Mouse (Mus musculus) embryonic facial prominence, embryonic 11.5 days (tissue): ENCODE results near the gene Polr2i. TPM values are rescaled to one million over a fixed set of nuclear protein-coding genes. Genes with fewer than 3 reads are reported as not detected.
A peak's percentile ranks its signal among the peaks of the same experiment; 100 is the strongest.

ENCODE experiments used
- ATAC-seq: fragments of 200-750 bp; cut with Nextera tagmentation; replicated peaks from 2 replicates; pipeline ENCODE4 v1.8.0; 2017; ENCODE audit warnings: low read depth; ENCODE audit not compliant: insufficient number of reproducible peaks, low FRiP score, low TSS enrichment
- DNase-seq: peaks from one replicate; pipeline ENCODE4 v3.0.0-alpha.2; 2015; ENCODE audit warnings: low spot score
- H3K27ac ChIP-seq: fragments of 300-500 bp; sonication (generic); replicated peaks from 2 replicates; pipeline ENCODE4 v1.5.1; 2014; ENCODE audit warnings: mild to moderate bottlenecking, low read depth, low read length, control low read depth
- H3K27me3 ChIP-seq: fragments of 300-500 bp; sonication (generic); 2 replicates; pipeline ENCODE4 v1.6.1; 2014; ENCODE audit warnings: mild to moderate bottlenecking, low read length, moderate library complexity, mixed read lengths; ENCODE audit not compliant: control insufficient read depth, insufficient read depth
- H3K36me3 ChIP-seq: fragments of 300-500 bp; sonication (generic); replicated peaks from 2 replicates; pipeline ENCODE4 v1.6.1; 2014; ENCODE audit warnings: low read depth, mild to moderate bottlenecking, low read length, moderate library complexity, mixed read lengths; ENCODE audit not compliant: control insufficient read depth, insufficient read depth
- H3K4me1 ChIP-seq: fragments of 300-500 bp; sonication (generic); 2 replicates; pipeline ENCODE4 v1.6.1; 2014; ENCODE audit warnings: low read length, mixed read lengths; ENCODE audit not compliant: control insufficient read depth, insufficient read depth
- H3K4me2 ChIP-seq: fragments of 300-500 bp; sonication (generic); 2 replicates; pipeline ENCODE4 v1.6.1; 2014; ENCODE audit warnings: low read depth, mild to moderate bottlenecking, control low read depth, low read length, moderate library complexity
- H3K4me3 ChIP-seq: fragments of 300-500 bp; sonication (generic); 2 replicates; pipeline ENCODE4 v1.5.1; 2014; ENCODE audit warnings: low read depth, low read length, control low read depth
- H3K9ac ChIP-seq: fragments of 300-500 bp; sonication (generic); replicated peaks from 2 replicates; pipeline ENCODE4 v1.6.1; 2014; ENCODE audit warnings: mild to moderate bottlenecking, control low read depth, low read length
- H3K9me3 ChIP-seq: fragments of 300-500 bp; sonication (generic); replicated peaks from 2 replicates; pipeline ENCODE4 v1.6.1; 2016; ENCODE audit warnings: mild to moderate bottlenecking, low read length, inconsistent platforms, mixed read lengths; ENCODE audit not compliant: control insufficient read depth
- WGBS: fragments of 180-500 bp; shearing (Covaris S2); extraction: QIAGEN DNeasy Blood & Tissue Kit; methylation state at CpG from one replicate; pipeline ENCODE4 v1.1.7; 2014; 5-methylcytosine and 5-hydroxymethylcytosine counted together
- polyA plus RNA-seq: library from polyadenylated mRNA; unstranded; fragments of >200 nt; fragmentation: Nextera tagmentation; extraction: Ambion mirVana; gene quantifications from 2 replicates; pipeline ENCODE4 v1.2.1, GENCODE M21; 2014

The Polr2i gene
- polyA plus RNA-seq, 1 experiment from 2014 or later, result 166 TPM

GRCm38 (mm10) chr7:30213881-30214280 is 17.9 kb upstream of the Polr2i start:
- H3K9ac ChIP-seq, result no peak overlapping the region
- H3K36me3 ChIP-seq, result no peaks in the 10 kb centered on the region
- WGBS, result 96% methylated on average over 3 of the region's 3 CpGs
- no peak overlapping the region for H3K4me3 ChIP-seq
- H3K27me3 ChIP-seq, result no peaks in the 10 kb centered on the region
- H3K9me3 ChIP-seq, result no peaks in the 10 kb centered on the region
- H3K4me1 ChIP-seq, result 0 out of 2 replicates have a peak, but pooled peaks cover under 1% of the 10 kb centered on the region
- DNase-seq (no peak), ATAC-seq (no peak)
- no peak overlapping the region for H3K27ac ChIP-seq
- no peak overlapping the region for H3K4me2 ChIP-seq

GRCm38 (mm10) chr7:30215875-30216274 is 15.9 kb upstream of the Polr2i start:
- no peak overlapping the region for H3K27ac ChIP-seq
- H3K27me3 ChIP-seq, result no peaks in the 10 kb centered on the region
- H3K4me2 ChIP-seq, result no peak overlapping the region
- no peaks in the 10 kb centered on the region for H3K36me3 ChIP-seq
- ATAC-seq, result no peak
- DNase-seq, result no peak
- 82% methylated on average over 3 of the region's 3 CpGs for WGBS
- no peaks in the 10 kb centered on the region for H3K9me3 ChIP-seq
- H3K4me1 ChIP-seq, result 0 out of 2 replicates have a peak, but pooled peaks cover 2% of the 10 kb centered on the region
- no peak overlapping the region for H3K9ac ChIP-seq
- no peak overlapping the region for H3K4me3 ChIP-seq

GRCm38 (mm10) chr7:30216723-30217151 is 15.0 kb upstream of the Polr2i start:
- 0 out of 2 replicates have a peak, but pooled peaks cover 2% of the 10 kb centered on the region for H3K4me1 ChIP-seq
- H3K9ac ChIP-seq, result peak overlapping the region; percentile 32; the same call in 1 of the 2 replicates
- peak overlapping the region; percentile 23 for H3K4me2 ChIP-seq
- H3K9me3 ChIP-seq, result no peaks in the 10 kb centered on the region
- no peaks in the 10 kb centered on the region for H3K36me3 ChIP-seq
- no peaks in the 10 kb centered on the region for H3K27me3 ChIP-seq
- under 1% methylated on average over 16 of the region's 16 CpGs for WGBS
- DNase-seq, result peak; percentile 95
- no peak overlapping the region for H3K27ac ChIP-seq
- ATAC-seq, result peak; percentile 61
- H3K4me3 ChIP-seq, result no peak overlapping the region

- H3K36me3 ChIP-seq, result no peaks in the 10 kb centered on the region
- H3K9ac ChIP-seq, result no peak overlapping the region
- H3K4me1 ChIP-seq, result 0 out of 2 replicates have a peak, but pooled peaks cover 2% of the 10 kb centered on the region
- 0 out of 2 replicates have a peak, but pooled peaks have one; percentile 55 for ATAC-seq
- 74% methylated on average over 2 of the region's 2 CpGs for WGBS
- no peak overlapping the region for H3K27ac ChIP-seq
- no peaks in the 10 kb centered on the region for H3K9me3 ChIP-seq
- no peaks in the 10 kb centered on the region for H3K27me3 ChIP-seq
- no peak overlapping the region for H3K4me3 ChIP-seq
- no peak overlapping the region for H3K4me2 ChIP-seq
- no peak for DNase-seq
Measured at GRCm38 (mm10) chr7:30217277-30217676, 14.5 kb upstream of the Polr2i start.

GRCm38 (mm10) chr7:30219293-30220007 is 12.3 kb upstream of the Polr2i start:
- no peaks in the 10 kb centered on the region for H3K27me3 ChIP-seq
- DNase-seq, result peak; percentile 81
- 5% methylated on average over 16 of the region's 16 CpGs for WGBS
- 0 out of 2 replicates have a peak, but pooled peaks have one; percentile 24 for ATAC-seq
- H3K9me3 ChIP-seq, result no peaks in the 10 kb centered on the region
- H3K9ac ChIP-seq, result peak overlapping the region; percentile 64
- peak overlapping the region; percentile 46 for H3K4me3 ChIP-seq
- H3K4me2 ChIP-seq, result peak overlapping the region; percentile 80
- 0 out of 2 replicates have a peak, but pooled peaks cover 2% of the 10 kb centered on the region for H3K4me1 ChIP-seq
- peak overlapping the region; percentile 41; the same call in 1 of the 2 replicates for H3K27ac ChIP-seq
- H3K36me3 ChIP-seq, result peaks cover 4% of the 10 kb centered on the region

- 21% methylated on average over 11 of the region's 11 CpGs for WGBS
- Histone ChIP-seq H3K9ac (peak overlapping the region; percentile 64), H3K4me1 (0 out of 2 replicates have a peak, but pooled peaks cover 2% of the 10 kb centered on the region), H3K36me3 (peaks cover 4% of the 10 kb centered on the region), H3K4me2 (peak overlapping the region; percentile 80), H3K27me3 (no peaks in the 10 kb centered on the region), H3K27ac (no peak overlapping the region), H3K9me3 (no peaks in the 10 kb centered on the region), H3K4me3 (peak overlapping the region; percentile 46)
- ATAC-seq, result no peak
- DNase-seq, result no peak
Measured at GRCm38 (mm10) chr7:30220008-30220356, 11.8 kb upstream of the Polr2i start.

- no peaks in the 10 kb centered on the region for H3K27me3 ChIP-seq
- no peak overlapping the region for H3K4me2 ChIP-seq
- no peak overlapping the region for H3K27ac ChIP-seq
- no peak overlapping the region for H3K4me3 ChIP-seq
- H3K36me3 ChIP-seq, result peaks cover 8% of the 10 kb centered on the region
- no peak overlapping the region for H3K9ac ChIP-seq
- 0 out of 2 replicates have a peak, but pooled peaks cover 2% of the 10 kb centered on the region for H3K4me1 ChIP-seq
- no peaks in the 10 kb centered on the region for H3K9me3 ChIP-seq
- ATAC-seq, result no peak
- WGBS, result 85% methylated on average over 3 of the region's 3 CpGs
- DNase-seq, result no peak
Measured at GRCm38 (mm10) chr7:30221433-30221832, 10.3 kb upstream of the Polr2i start.

GRCm38 (mm10) chr7:30222205-30222604 is 9.5 kb upstream of the Polr2i start:
- H3K9ac ChIP-seq, result no peak overlapping the region
- no peak for ATAC-seq
- H3K27me3 ChIP-seq, result no peaks in the 10 kb centered on the region
- DNase-seq, result no peak
- H3K9me3 ChIP-seq, result no peaks in the 10 kb centered on the region
- H3K36me3 ChIP-seq, result peaks cover 10% of the 10 kb centered on the region
- H3K4me1 ChIP-seq, result 0 out of 2 replicates have a peak, but pooled peaks cover 2% of the 10 kb centered on the region
- no peak overlapping the region for H3K27ac ChIP-seq
- no peak overlapping the region for H3K4me2 ChIP-seq
- WGBS, result 89% methylated on average over 5 of the region's 5 CpGs
- no peak overlapping the region for H3K4me3 ChIP-seq
